Mouse (Mus musculus) MEL (cell line): ENCODE data around the gene Gm6657.

Experiments
- KAT2A ChIP-seq: conservative IDR thresholded peaks from 2 replicates; pipeline ENCODE4 v1.6.1; 2012; ENCODE audit warnings: low read depth, low read length, improper control_type of control experiment, inconsistent platforms
- RAD21 ChIP-seq: IDR thresholded peaks from 2 replicates; pipeline ENCODE4 v1.6.1; 2011; ENCODE audit warnings: mild to moderate bottlenecking, low read depth, low read length, improper control_type of control experiment
- UBTF ChIP-seq: IDR thresholded peaks from 2 replicates; pipeline ENCODE4 v1.6.1; 2012; ENCODE audit warnings: low read depth, mild to moderate bottlenecking, inconsistent platforms, low read length, improper control_type of control experiment, moderate library complexity, borderline replicate concordance; ENCODE audit not compliant: insufficient read depth

GRCm38 (mm10) chr12:78170178-78170577 lies 23.9 kb upstream of the Gm6657 start:
- TF ChIP-seq RAD21 (no peak), KAT2A (no peak), UBTF (no peak)
